Mouse (Mus musculus): ENCODE data around the gene Scn5a.

The Scn5a gene

GRCm38 (mm10) chr9:119578636-119579438 lies at the start of gene Scn5a:
Gene Scn5a (minus strand): TSS chr9:119579016.
- DNase-seq (ENCODE audit: low read depth in 2 of 2, low spot score in 2 of 2) = no peak

- DNase-seq (ENCODE audit: low read depth in 2 of 2, low spot score in 2 of 2) = no peak
Measured at GRCm38 (mm10) chr9:119627227-119627626, 48.4 kb upstream of the Scn5a start.

GRCm38 (mm10) chr9:119624151-119624550 lies 45.3 kb upstream of the Scn5a start:
- DNase-seq (ENCODE audit: low read depth in 2 of 2, low spot score in 2 of 2) = no peak

- DNase-seq (ENCODE audit: low read depth in 2 of 2, low spot score in 2 of 2) = no peak
Measured at GRCm38 (mm10) chr9:119614798-119615197, 36.0 kb upstream of the Scn5a start.

GRCm38 (mm10) chr9:119610563-119611166 lies 31.8 kb upstream of the Scn5a start:
- no peak for DNase-seq (ENCODE audit: low read depth in 2 of 2, low spot score in 2 of 2)

- no peak for DNase-seq (ENCODE audit: low read depth in 2 of 2, low spot score in 2 of 2)
Measured at GRCm38 (mm10) chr9:119606906-119607305, 28.1 kb upstream of the Scn5a start.

- DNase-seq (ENCODE audit: low read depth in 2 of 2, low spot score in 2 of 2) = no peak
Measured at GRCm38 (mm10) chr9:119604607-119605006, 25.8 kb upstream of the Scn5a start.

- no peak for DNase-seq (ENCODE audit: low read depth in 2 of 2, low spot score in 2 of 2)
Measured at GRCm38 (mm10) chr9:119598501-119598900, 19.7 kb upstream of the Scn5a start.

GRCm38 (mm10) chr9:119597332-119597731 lies 18.5 kb upstream of the Scn5a start:
- DNase-seq (ENCODE audit: low read depth in 2 of 2, low spot score in 2 of 2) = no peak

- DNase-seq (ENCODE audit: low read depth in 2 of 2, low spot score in 2 of 2) = no peak
Measured at GRCm38 (mm10) chr9:119589592-119589991, 10.8 kb upstream of the Scn5a start.

- DNase-seq (ENCODE audit: low read depth in 2 of 2, low spot score in 2 of 2) = no peak
Measured at GRCm38 (mm10) chr9:119588763-119589449, 10.1 kb upstream of the Scn5a start.

GRCm38 (mm10) chr9:119580668-119581067 lies 1.9 kb upstream of the Scn5a start:
- DNase-seq (ENCODE audit: low read depth in 2 of 2, low spot score in 2 of 2) = peak; percentile 26 to 43

GRCm38 (mm10) chr9:119580187-119580586 lies 1.4 kb upstream of the Scn5a start:
- DNase-seq (ENCODE audit: low read depth in 2 of 2, low spot score in 2 of 2) = no peak

- DNase-seq (ENCODE audit: low read depth in 2 of 2, low spot score in 2 of 2) = no peak
Measured at GRCm38 (mm10) chr9:119578311-119578635, 543 bp downstream of the Scn5a start.

- no peak for DNase-seq (ENCODE audit: low read depth in 2 of 2, low spot score in 2 of 2)
Measured at GRCm38 (mm10) chr9:119576977-119577376, 1.8 kb downstream of the Scn5a start.

- DNase-seq (ENCODE audit: low read depth in 2 of 2, low spot score in 2 of 2) = no peak
Measured at GRCm38 (mm10) chr9:119575732-119576131, 3.1 kb downstream of the Scn5a start.

GRCm38 (mm10) chr9:119574366-119574765 lies 4.5 kb downstream of the Scn5a start:
- DNase-seq (ENCODE audit: low read depth in 2 of 2, low spot score in 2 of 2) = no peak

GRCm38 (mm10) chr9:119573009-119573408 lies 5.8 kb downstream of the Scn5a start:
- no peak for DNase-seq (ENCODE audit: low read depth in 2 of 2, low spot score in 2 of 2)

- no peak for DNase-seq (ENCODE audit: low read depth in 2 of 2, low spot score in 2 of 2)
Measured at GRCm38 (mm10) chr9:119571411-119571888, 7.4 kb downstream of the Scn5a start.

- no peak for DNase-seq (ENCODE audit: low read depth in 2 of 2, low spot score in 2 of 2)
Measured at GRCm38 (mm10) chr9:119570652-119571051, 8.2 kb downstream of the Scn5a start.

- DNase-seq (ENCODE audit: low read depth in 2 of 2, low spot score in 2 of 2) = no peak
Measured at GRCm38 (mm10) chr9:119568732-119569131, 10.1 kb downstream of the Scn5a start.

GRCm38 (mm10) chr9:119567800-119568199 lies 11.0 kb downstream of the Scn5a start:
- DNase-seq (ENCODE audit: low read depth in 2 of 2, low spot score in 2 of 2) = no peak

All from CD8-positive naive resting alpha-beta T cell, adult 2 months (primary cell).